Mouse (Mus musculus) heart, postnatal 4 days (tissue): ENCODE measurements around the gene Tekt3. TPM values are rescaled to one million over a fixed set of nuclear protein-coding genes. Genes with fewer than 3 reads are reported as not detected.

Source experiments
- total RNA-seq, 2 experiments: library from RNA; stranded (reverse); gene quantifications; 2 replicates each; pipeline ENCODE4 v1.2.3; 2021

The Tekt3 gene
- total RNA-seq, 2 experiments from 2014 or later, result not detected

Other genes starting within 250 kb of the Tekt3 start
- 10 to 100 TPM in 1 of 2 experiments, 1 to 10 TPM in 1; 7.6 to 10.0 TPM for gene Trim16, start 241.4 kb upstream of the Tekt3 start, total RNA-seq
- gene Fbxw10, start 214.6 kb upstream of the Tekt3 start, total RNA-seq, result under 1 TPM in 1 of 2 experiments, not detected in 1; 0.23 TPM
- 10 to 100 TPM; 18.2 to 22.0 TPM for gene Tvp23b, start 182.2 kb upstream of the Tekt3 start, total RNA-seq
- gene Cdrt4, start 110.5 kb upstream of the Tekt3 start, total RNA-seq, result under 1 TPM in 1 of 2 experiments, not detected in 1; 0.38 TPM
- gene Pmp22, start 67.3 kb downstream of the Tekt3 start, total RNA-seq, result 10 to 100 TPM; 90.1 to 91.4 TPM